Mouse (Mus musculus) lung, postnatal 0 days (tissue): ENCODE data around the gene Pbxip1.

Experiments
- CTCF ChIP-seq: IDR thresholded peaks from 2 replicates; pipeline ENCODE4 v1.5.1; 2016; ENCODE audit warnings: antibody characterized with exemption, mild to moderate bottlenecking
- EP300 ChIP-seq: IDR thresholded peaks from 2 replicates; pipeline ENCODE4 v1.6.1; 2016; ENCODE audit warnings: antibody characterized with exemption, mild to moderate bottlenecking, control low read depth

DNA sequence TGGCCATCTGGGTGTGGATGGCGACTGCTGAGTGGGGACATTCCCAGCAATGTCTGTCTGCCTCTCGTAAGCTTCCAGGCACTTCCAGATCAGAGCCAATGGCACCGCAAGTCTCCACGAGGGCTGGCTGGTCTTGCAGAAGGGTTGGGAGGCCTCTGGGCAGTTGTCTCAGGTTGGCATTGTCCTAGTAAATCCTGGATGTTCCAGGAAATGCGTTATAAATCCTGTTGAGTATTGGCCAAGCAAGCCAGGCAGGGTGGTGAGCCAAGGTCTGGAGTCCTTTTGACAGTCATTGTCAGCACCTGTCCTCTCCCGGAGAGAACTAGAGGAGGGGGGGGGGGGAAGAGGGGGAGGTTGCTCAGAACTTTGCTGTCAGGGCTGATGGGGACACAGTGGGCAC lies 42.5 kb downstream of the Pbxip1 start:
- no peak for TF ChIP-seq CTCF
- no peak for TF ChIP-seq EP300
